Mouse (Mus musculus) liver, embryonic 14.5 days (tissue): ENCODE data around the gene Cbx2.

Source experiments
- CTCF ChIP-seq: IDR thresholded peaks from 2 replicates; pipeline ENCODE4 v1.5.1; 2016; ENCODE audit warnings: antibody characterized with exemption, low read depth, control low read depth
- EP300 ChIP-seq: IDR thresholded peaks from 2 replicates; pipeline ENCODE4 v1.6.1; 2016; ENCODE audit warnings: antibody characterized with exemption, low read depth

GRCm38 (mm10) chr11:118987999-118988398 lies 34.8 kb upstream of the Cbx2 start, which contains the start of gene Enpp7:
- TF ChIP-seq CTCF (no peak), EP300 (no peak)
